Mouse (Mus musculus) CH12.LX (cell line): ENCODE results near the gene Gm20388. TPM values are rescaled to one million over a fixed set of nuclear protein-coding genes. Genes with fewer than 3 reads are reported as not detected.

Source experiments
- DNase-seq: peaks from one replicate; pipeline ENCODE4 v3.0.0-alpha.2; 2013; ENCODE audit errors: extremely low read depth
- H3K27ac ChIP-seq: 2 replicates; pipeline ENCODE4 v1.5.1; 2012; ENCODE audit warnings: low read depth, mild to moderate bottlenecking, control low read depth, moderate library complexity; ENCODE audit not compliant: insufficient read depth
- H3K27me3 ChIP-seq: replicated peaks from 2 replicates; pipeline ENCODE3; 2012; ENCODE audit warnings: inconsistent platforms
- H3K36me3 ChIP-seq, 2 experiments: replicated peaks in 1 of 2; 2 replicates each; pipeline versions ENCODE3 to v1.6.1; 2012; ENCODE audit warnings: inconsistent platforms in 1 of 2, low read length in 1 of 2, mild to moderate bottlenecking in 1 of 2, mixed read lengths in 1 of 2, moderate library complexity in 1 of 2; ENCODE audit not compliant: control insufficient read depth in 1 of 2, insufficient read depth in 1 of 2
- H3K4me1 ChIP-seq, 2 experiments: 2 replicates each; pipeline ENCODE4 v1.6.1; 2012; ENCODE audit warnings: inconsistent platforms in 1 of 2, moderate library complexity in 1 of 2; ENCODE audit not compliant: insufficient read depth in 2 of 2, control insufficient read depth in 1 of 2
- H3K4me2 ChIP-seq: 2 replicates; pipeline ENCODE4 v1.6.1; 2012; ENCODE audit warnings: low read depth, mild to moderate bottlenecking, control low read depth; ENCODE audit not compliant: poor library complexity, insufficient read depth, severe bottlenecking
- H3K4me3 ChIP-seq, 3 experiments: fragments of 150-350 bp in 1 of 3; sonication (generic) in 1 of 3; replicated peaks in 1 of 3; 2 replicates each; pipeline versions ENCODE3 to v1.5.1; 2011 to 2012; ENCODE audit warnings: low read depth in 2 of 3, low read length in 2 of 3, mild to moderate bottlenecking in 2 of 3, moderate library complexity in 2 of 3, control low read depth in 1 of 3, improper control_type of control experiment in 1 of 3, inconsistent platforms in 1 of 3, mixed read lengths in 1 of 3; ENCODE audit not compliant: poor library complexity in 1 of 3
- H3K79me2 ChIP-seq: replicated peaks from 2 replicates; pipeline ENCODE4 v1.6.1; 2012; ENCODE audit warnings: mild to moderate bottlenecking, moderate library complexity; ENCODE audit not compliant: control insufficient read depth, poor library complexity, insufficient read depth, severe bottlenecking; ENCODE audit errors: extremely low read depth
- H3K9ac ChIP-seq: 2 replicates; pipeline ENCODE4 v1.6.1; 2012; ENCODE audit warnings: low read depth, mild to moderate bottlenecking, control low read depth, moderate library complexity; ENCODE audit not compliant: insufficient read depth
- H3K9me3 ChIP-seq: replicated peaks from 2 replicates; pipeline ENCODE3; 2012; ENCODE audit warnings: low read length, inconsistent platforms, mixed read lengths
- CTCF ChIP-seq, 2 experiments: IDR thresholded peaks in 1 of 2; conservative IDR thresholded peaks in 1 of 2; 2 replicates each; pipeline ENCODE4 v1.5.1; 2011 to 2012; ENCODE audit warnings: low read depth in 2 of 2, low read length in 2 of 2, improper control_type of control experiment in 1 of 2, inconsistent platforms in 1 of 2, mild to moderate bottlenecking in 1 of 2, moderate library complexity in 1 of 2
- E2F4 ChIP-seq: IDR thresholded peaks from 2 replicates; pipeline ENCODE4 v1.6.1; 2011; ENCODE audit warnings: low read depth, low read length, improper control_type of control experiment; ENCODE audit not compliant: insufficient replicate concordance
- ELF1 ChIP-seq: IDR thresholded peaks from 2 replicates; pipeline ENCODE4 v1.6.1; 2014; ENCODE audit warnings: low read depth, mild to moderate bottlenecking, inconsistent platforms, low read length, improper control_type of control experiment
- EP300 ChIP-seq: IDR thresholded peaks from 2 replicates; pipeline ENCODE4 v1.6.1; 2011; ENCODE audit warnings: low read length, improper control_type of control experiment
- ETS1 ChIP-seq: conservative IDR thresholded peaks from 2 replicates; pipeline ENCODE4 v1.6.1; 2012; ENCODE audit warnings: low read depth, mild to moderate bottlenecking, inconsistent platforms, low read length, improper control_type of control experiment, moderate library complexity
- HCFC1 ChIP-seq: IDR thresholded peaks from 2 replicates; pipeline ENCODE4 v1.6.1; 2012; ENCODE audit warnings: low read depth, mild to moderate bottlenecking, inconsistent platforms, low read length, improper control_type of control experiment
- IRF4 ChIP-seq: IDR thresholded peaks from 2 replicates; pipeline ENCODE4 v1.6.1; 2014; ENCODE audit warnings: low read depth, mild to moderate bottlenecking, inconsistent platforms, low read length, improper control_type of control experiment
- JUN ChIP-seq: IDR thresholded peaks from 2 replicates; pipeline ENCODE4 v1.6.1; 2011; ENCODE audit warnings: low read depth, mild to moderate bottlenecking, low read length, improper control_type of control experiment, moderate library complexity; ENCODE audit not compliant: insufficient read depth
- JUND ChIP-seq: conservative IDR thresholded peaks from 2 replicates; pipeline ENCODE4 v1.6.1; 2011; ENCODE audit warnings: low read depth, low read length, improper control_type of control experiment
- KAT2A ChIP-seq: IDR thresholded peaks from 2 replicates; pipeline ENCODE4 v1.6.1; 2012; ENCODE audit warnings: low read length, improper control_type of control experiment, inconsistent platforms; ENCODE audit not compliant: insufficient replicate concordance
- MAX ChIP-seq: IDR thresholded peaks from 2 replicates; pipeline ENCODE4 v1.6.1; 2011; ENCODE audit warnings: low read length, improper control_type of control experiment
- MEF2A ChIP-seq: IDR thresholded peaks from 2 replicates; pipeline ENCODE4 v1.6.1; 2014; ENCODE audit warnings: low read depth, mild to moderate bottlenecking, inconsistent platforms, low read length, improper control_type of control experiment, borderline replicate concordance
- MXI1 ChIP-seq: IDR thresholded peaks from 2 replicates; pipeline ENCODE4 v1.6.1; 2011; ENCODE audit warnings: mild to moderate bottlenecking, low read depth, low read length, improper control_type of control experiment
- NRF1 ChIP-seq: IDR thresholded peaks from 2 replicates; pipeline ENCODE4 v1.6.1; 2014; ENCODE audit warnings: low read depth, mild to moderate bottlenecking, inconsistent platforms, low read length, improper control_type of control experiment, moderate library complexity
- POLR2A ChIP-seq: IDR thresholded peaks from 2 replicates; pipeline ENCODE4 v1.6.1; 2011; ENCODE audit warnings: low read depth, mild to moderate bottlenecking, improper control_type of control experiment, low read length
- POLR2AphosphoS2 ChIP-seq: IDR thresholded peaks from 2 replicates; pipeline ENCODE4 v1.6.1; 2011; ENCODE audit warnings: low read depth, low read length, improper control_type of control experiment
- RCOR1 ChIP-seq: conservative IDR thresholded peaks from 2 replicates; pipeline ENCODE4 v1.6.1; 2012; ENCODE audit warnings: low read depth, mild to moderate bottlenecking, inconsistent platforms, low read length, improper control_type of control experiment
- SIN3A ChIP-seq: IDR thresholded peaks from 2 replicates; pipeline ENCODE4 v1.6.1; 2012; ENCODE audit warnings: low read length, improper control_type of control experiment, inconsistent platforms
- TBP ChIP-seq: conservative IDR thresholded peaks from 2 replicates; pipeline ENCODE4 v1.6.1; 2011; ENCODE audit warnings: low read depth, low read length, improper control_type of control experiment
- UBTF ChIP-seq: IDR thresholded peaks from 2 replicates; pipeline ENCODE4 v1.6.1; 2012; ENCODE audit warnings: low read depth, mild to moderate bottlenecking, inconsistent platforms, low read length, improper control_type of control experiment, moderate library complexity
- USF1 ChIP-seq: IDR thresholded peaks from 2 replicates; pipeline ENCODE4 v1.6.1; 2014; ENCODE audit warnings: low read depth, mild to moderate bottlenecking, inconsistent platforms, low read length, improper control_type of control experiment
- ZC3H11A ChIP-seq: IDR thresholded peaks from 2 replicates; pipeline ENCODE4 v1.6.1; 2012; ENCODE audit warnings: low read depth, mild to moderate bottlenecking, inconsistent platforms, low read length, improper control_type of control experiment
- ZKSCAN1 ChIP-seq: IDR thresholded peaks from 2 replicates; pipeline ENCODE4 v1.6.1; 2012; ENCODE audit warnings: low read depth, inconsistent platforms, low read length, improper control_type of control experiment, borderline replicate concordance
- ZMIZ1 ChIP-seq: IDR thresholded peaks from 2 replicates; pipeline ENCODE4 v1.6.1; 2012; ENCODE audit warnings: low read depth, mild to moderate bottlenecking, inconsistent platforms, low read length, improper control_type of control experiment
- dilution Hi-C: fragments of 300-500 bp; cut with MboI; formaldehyde crosslinking; loops from 2 replicates; pipeline ENCODE4 v1.14.3; 2020; ENCODE audit warnings: low sequenced_read_pairs; ENCODE audit not compliant: extremely low pct_unique_long_range_greater_than_20kb, extremely low pct_ligation_motif_present
- in situ Hi-C: fragments of 300-500 bp; cut with MboI; formaldehyde crosslinking; loops from 3 replicates; pipeline ENCODE4 v1.14.3; 2019; ENCODE audit warnings: low sequenced_read_pairs, low pct_ligation_motif_present, low pct_unique_long_range_greater_than_20kb, mixed read lengths
- polyA plus RNA-seq: library from polyadenylated mRNA; unstranded; fragments of >175 nt; gene quantifications from 2 replicates; pipeline ENCODE4 v1.2.1, GENCODE M21; 2012; ENCODE audit warnings: low read depth; ENCODE audit not compliant: insufficient read length
- total RNA-seq, 2 experiments: library from RNA; depleted of rRNA; stranded (reverse); fragments of 300-350 nt in 1 of 2; fragments of >200 nt in 1 of 2; gene quantifications; 2 replicates each; pipeline ENCODE4 v1.2.3; 2012 to 2014

Gene Gm20388
- total and polyA plus RNA-seq, 3 experiments, result 14.8 to 26.3 (median 22.2) TPM

DNA sequence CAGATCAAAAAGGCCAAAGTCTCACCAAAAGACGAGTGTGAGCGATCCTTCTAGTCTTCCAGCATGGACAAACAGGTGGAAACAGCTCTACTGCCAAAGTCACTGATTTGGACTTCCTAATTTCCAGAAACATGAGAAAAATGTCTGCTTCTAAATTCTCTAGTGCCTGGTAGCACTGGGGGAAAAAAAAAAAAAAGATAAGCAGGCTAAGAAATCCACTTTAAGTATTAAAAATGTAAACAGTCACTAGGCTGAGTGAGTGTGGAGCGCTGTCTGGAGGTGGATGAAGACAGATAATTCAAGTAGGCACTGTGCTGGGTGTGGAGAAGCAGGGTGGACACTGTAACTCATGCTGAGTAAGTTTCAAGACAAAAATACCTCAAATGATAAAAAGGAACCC, 3025.3 kb downstream of the Gm20388 start:
- Histone ChIP-seq H3K27ac (no peak overlapping the region), H3K9ac (no peak overlapping the region), H3K36me3 (peaks cover 24 to 69% of the 10 kb centered on the region in 2 experiments), H3K4me1 (peaks cover 30 to 90% of the 10 kb centered on the region in 2 experiments), H3K27me3 (no peaks in the 10 kb centered on the region), H3K9me3 (no peaks in the 10 kb centered on the region), H3K79me2 (peaks cover 89% of the 10 kb centered on the region), H3K4me2 (no peak overlapping the region), H3K4me3 (no peak overlapping the region)
- in situ Hi-C loops, result no loop called here
- dilution Hi-C loops, result no loop called here
- no peak for DNase-seq
- TF ChIP-seq RCOR1 (no peak), IRF4 (no peak), ELF1 (no peak), EP300 (no peak), ZKSCAN1 (no peak), ZMIZ1 (no peak), POLR2AphosphoS2 (no peak), ZC3H11A (no peak), MAX (no peak), CTCF (conservative IDR thresholded peaks at IDR 0.05 in 1 of 2, IDR thresholded peaks at IDR 0.05 in 1 of 2; ENCODE audit: low read depth in 2 of 2, low read length in 2 of 2) (no peak), HCFC1 (no peak), ETS1 (no peak), JUND (no peak), USF1 (no peak), POLR2A (no peak), NRF1 (no peak)

DNA sequence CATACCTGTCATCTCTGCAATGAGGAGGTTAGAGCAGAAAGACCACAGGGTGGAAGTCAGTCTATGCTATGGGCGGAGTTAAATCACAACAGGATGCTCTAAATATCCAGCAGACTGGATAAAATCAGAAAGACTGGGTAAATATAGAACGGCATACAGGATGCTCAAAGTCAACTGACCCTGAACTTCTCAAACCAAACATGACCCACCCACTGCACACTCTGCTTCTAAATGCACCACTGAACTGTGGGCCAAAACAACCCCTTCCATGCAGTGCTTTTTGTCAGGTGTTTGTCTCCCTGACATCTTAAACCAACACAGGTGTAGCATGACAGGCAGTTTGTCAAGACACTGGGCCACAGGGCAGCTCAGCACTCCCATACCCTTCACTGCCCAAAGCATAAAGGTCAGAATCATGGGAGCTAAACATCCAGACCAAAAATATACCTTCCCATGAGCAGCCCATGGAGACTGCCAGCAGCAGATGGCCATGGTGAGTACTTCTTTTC, 3027.0 kb downstream of the Gm20388 start:
- dilution Hi-C loops (no loop called here), in situ Hi-C loops (no loop called here)
- Histone ChIP-seq H3K9me3 (no peaks in the 10 kb centered on the region), H3K9ac (no peak overlapping the region), H3K27ac (no peak overlapping the region), H3K4me2 (no peak overlapping the region), H3K36me3 (peaks cover 21 to 67% of the 10 kb centered on the region in 2 experiments), H3K4me3 (no peak overlapping the region), H3K27me3 (no peaks in the 10 kb centered on the region), H3K4me1 (peaks cover 32 to 92% of the 10 kb centered on the region in 2 experiments), H3K79me2 (peaks cover 89% of the 10 kb centered on the region)
- no peak for DNase-seq
- TF ChIP-seq MXI1, result no peak
- TF ChIP-seq SIN3A, result no peak
- TF ChIP-seq KAT2A, result no peak
- TF ChIP-seq JUN, result no peak
- TF ChIP-seq MEF2A, result no peak
- no peak for TF ChIP-seq ZKSCAN1
- no peak for TF ChIP-seq TBP
- no peak for TF ChIP-seq E2F4
- no peak for TF ChIP-seq UBTF
- no peak for TF ChIP-seq ZC3H11A
- TF ChIP-seq, all 38 proteins: peak for 0
